Mouse (Mus musculus) adrenal gland, postnatal 4 days (tissue): ENCODE results near the gene Nkd1. TPM values are rescaled to one million over a fixed set of nuclear protein-coding genes. Genes with fewer than 3 reads are reported as not detected.
A peak's percentile ranks its signal among the peaks of the same experiment; 100 is the strongest.

Experiments
- DNase-seq, 2 experiments: peaks; one replicate each; pipeline ENCODE4 v3.0.0; 2021 to 2022; ENCODE audit warnings: low spot score in 2 of 2, mixed read lengths in 2 of 2
- total RNA-seq, 2 experiments: library from RNA; stranded (reverse); gene quantifications; 2 replicates each; pipeline ENCODE4 v1.2.3; 2021

The Nkd1 gene
- total RNA-seq, 2 experiments from 2014 or later: 47.8 to 54.3 TPM

DNA sequence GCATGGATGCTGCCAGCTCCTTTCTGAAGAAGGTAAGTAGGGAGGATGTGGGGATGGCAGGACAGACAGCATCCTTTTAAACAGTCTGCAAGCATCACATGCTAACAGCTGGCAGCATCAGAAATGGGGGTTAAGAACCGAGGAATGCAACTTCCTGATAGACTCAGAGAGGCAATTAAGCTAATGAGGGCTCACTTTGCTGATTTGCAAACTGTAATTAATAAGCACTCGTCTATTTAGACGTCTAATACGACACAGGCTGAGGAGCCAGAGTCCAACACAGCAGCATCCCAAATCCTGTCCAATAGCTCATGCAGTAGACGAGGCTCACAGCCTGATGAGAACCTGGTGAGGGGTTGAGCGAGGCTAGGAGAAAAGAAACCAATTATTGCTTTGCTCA, 89.1 kb downstream of the Nkd1 start:
- DNase-seq: no peak

DNA sequence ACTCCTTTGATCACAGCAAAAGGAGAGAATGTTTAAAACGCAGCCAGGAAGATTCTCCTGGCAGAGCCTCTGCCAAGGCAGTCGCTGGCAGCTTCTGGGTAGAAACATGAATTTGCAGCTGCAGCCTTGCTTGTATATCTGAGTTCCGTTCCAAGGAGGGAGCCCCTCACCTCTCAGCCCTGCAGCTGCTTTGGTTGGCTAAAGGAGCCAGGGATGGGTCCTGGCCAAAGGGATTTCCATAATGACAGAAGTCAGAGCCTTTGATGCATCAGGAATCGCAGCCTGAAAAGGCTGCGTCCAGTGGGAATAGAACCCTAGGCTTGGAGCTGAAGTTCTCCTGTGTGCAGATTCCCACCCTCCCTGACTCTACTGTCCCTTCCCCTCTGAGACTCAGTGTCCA, 93.8 kb downstream of the Nkd1 start:
- DNase-seq: no peak

DNA sequence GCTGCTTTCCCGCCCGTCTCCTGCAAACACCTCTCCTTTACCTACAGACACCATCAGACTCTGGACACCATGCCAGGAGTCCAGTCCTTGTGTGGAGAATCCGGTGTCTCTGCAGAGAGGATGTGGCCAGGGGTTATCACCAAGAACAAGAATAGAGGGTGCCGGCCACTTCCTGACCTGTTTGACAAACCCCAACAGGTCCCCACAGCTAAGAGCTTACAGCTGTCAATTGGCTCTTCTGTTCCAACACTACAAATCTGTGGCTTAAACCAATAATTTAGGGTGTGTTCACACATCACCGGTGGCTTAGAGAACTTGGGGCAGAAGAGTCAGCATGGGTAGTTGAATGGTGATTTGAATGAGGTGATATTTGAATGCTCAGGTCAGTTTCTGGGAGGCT, 97.5 kb downstream of the Nkd1 start:
- no peak for DNase-seq

DNA sequence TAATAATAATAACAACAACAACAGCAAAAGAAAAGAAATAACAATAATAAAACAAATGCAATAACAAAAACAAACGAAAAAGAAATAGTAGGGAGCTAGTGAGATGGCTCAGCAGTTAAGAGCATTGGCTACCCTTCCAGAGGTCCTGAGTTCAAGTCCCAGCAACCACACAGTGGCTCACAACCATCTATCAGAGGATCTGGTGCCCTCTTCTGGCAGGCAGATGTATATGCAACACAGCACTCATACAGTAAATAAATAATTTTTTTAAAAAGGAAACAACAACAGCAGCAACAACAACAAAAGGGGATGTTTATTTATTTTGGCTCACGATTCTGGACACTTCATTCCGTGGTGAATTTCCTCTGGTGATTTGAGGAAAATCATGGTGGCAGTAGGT, 98.4 kb downstream of the Nkd1 start:
- no peak for DNase-seq

DNA sequence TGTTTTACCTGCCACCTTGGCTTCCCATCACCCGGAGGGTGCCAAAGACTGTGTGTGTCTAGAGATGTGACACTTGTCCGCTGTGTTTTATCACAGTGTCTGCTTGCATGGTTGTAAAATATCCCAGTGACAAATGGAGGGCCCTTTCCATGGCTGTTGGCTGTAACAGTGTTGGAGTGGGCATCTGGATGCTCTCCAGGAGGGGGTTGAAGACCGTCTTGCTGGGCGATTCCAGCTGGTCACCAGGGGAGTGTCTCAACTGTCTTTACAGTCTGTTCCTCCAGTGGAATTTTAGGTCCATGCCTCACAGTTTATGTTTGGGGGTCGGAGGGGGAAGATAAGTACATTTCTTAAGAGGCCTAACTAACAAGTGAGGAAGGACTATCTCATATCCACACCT, 99.8 kb downstream of the Nkd1 start:
- no peak for DNase-seq

DNA sequence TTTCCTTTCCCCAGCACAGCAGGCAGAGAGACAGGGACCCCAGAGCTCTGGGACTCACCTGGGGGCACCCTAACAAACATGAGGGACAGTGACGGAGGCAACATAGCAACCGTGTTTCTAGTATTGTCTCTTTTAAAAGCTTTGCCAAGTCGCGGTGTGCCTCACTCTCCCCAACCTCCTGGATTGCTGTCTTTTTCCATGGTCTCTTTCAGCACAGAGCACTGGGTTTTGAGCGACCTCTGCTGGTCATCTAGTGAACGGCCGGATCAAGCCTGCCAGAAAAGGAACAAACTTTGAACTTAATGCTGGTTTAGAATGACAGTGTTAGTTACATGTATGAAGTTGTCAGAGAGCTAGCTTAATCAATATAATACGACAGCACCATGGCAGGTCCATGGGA, 100.3 kb downstream of the Nkd1 start:
- DNase-seq: peak; percentile 41 to 55

DNA sequence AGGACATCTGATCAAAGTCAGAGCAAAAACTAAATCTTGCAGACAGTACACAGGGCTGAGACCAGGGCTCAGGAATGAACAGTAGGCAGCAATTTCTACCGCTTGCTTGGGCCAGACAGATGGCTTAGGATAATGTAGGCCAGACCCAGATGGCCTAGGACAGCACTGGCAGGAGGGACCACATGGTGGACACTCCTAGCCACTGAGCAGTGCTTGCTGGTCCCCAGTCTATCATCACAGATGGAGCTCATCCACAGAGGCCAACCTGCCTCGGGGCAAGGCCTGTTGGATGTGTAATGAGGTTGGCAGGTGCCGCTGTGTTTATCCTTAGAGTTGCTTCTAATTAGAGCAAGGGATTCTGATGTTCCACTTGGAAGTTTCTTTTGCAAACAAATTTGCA, 102.2 kb downstream of the Nkd1 start:
- no peak for DNase-seq

DNA sequence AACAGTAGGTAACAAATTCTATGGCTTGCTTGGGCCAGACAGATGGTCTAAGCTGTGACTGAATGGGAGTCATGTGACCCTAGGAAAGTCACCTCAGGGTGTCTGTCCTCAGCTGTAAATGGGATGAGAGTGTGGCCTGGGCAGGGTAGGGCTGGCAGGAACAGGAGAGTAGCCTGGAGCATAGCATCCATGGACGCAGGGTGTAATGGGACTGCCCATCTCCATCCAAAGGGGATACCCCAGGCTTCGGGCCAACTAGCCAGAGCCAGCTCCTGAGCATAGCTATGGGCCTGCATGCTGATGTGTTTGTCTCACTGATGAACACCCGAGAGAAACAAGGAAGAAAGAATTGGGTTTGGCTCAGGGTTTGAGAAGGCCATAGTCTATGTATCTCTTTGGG, 103.1 kb downstream of the Nkd1 start:
- no peak for DNase-seq

DNA sequence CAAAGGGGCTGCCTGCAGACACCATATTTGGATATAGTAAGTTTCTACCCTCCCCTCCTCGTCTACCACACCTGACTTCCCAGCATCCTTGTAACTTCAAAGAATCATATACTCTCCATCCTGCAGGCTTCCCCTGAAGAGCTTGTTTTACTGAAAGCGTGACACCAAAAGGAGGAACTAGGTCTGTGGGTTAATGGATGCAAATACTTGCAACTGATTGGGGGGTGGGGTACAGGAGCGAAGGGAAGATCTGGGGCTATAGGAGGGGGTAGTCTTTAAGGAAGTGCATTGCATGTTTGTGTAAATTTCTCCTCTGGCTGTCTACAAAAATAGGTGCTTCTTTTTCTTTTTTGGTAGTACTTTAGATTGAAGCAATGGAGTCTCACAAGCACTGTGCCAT, 105.3 kb downstream of the Nkd1 start:
- DNase-seq: no peak

DNA sequence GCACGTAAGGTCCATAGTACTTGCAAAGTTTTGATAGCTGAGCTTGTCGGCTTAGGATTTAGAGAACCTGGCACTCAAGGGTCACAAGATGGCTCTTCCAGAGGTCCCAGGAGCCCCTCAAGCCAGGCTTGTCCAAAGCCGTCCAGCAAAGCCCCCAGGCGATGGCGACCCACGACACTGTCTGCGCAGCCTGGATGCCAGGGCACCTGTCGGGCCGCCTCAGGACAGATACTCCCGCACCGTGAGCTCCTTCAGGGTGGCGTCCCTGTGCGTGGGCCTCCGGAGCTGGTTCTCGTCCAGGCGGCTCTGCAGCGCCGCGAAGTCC, 105.7 kb downstream of the Nkd1 start:
- no peak for DNase-seq

DNA sequence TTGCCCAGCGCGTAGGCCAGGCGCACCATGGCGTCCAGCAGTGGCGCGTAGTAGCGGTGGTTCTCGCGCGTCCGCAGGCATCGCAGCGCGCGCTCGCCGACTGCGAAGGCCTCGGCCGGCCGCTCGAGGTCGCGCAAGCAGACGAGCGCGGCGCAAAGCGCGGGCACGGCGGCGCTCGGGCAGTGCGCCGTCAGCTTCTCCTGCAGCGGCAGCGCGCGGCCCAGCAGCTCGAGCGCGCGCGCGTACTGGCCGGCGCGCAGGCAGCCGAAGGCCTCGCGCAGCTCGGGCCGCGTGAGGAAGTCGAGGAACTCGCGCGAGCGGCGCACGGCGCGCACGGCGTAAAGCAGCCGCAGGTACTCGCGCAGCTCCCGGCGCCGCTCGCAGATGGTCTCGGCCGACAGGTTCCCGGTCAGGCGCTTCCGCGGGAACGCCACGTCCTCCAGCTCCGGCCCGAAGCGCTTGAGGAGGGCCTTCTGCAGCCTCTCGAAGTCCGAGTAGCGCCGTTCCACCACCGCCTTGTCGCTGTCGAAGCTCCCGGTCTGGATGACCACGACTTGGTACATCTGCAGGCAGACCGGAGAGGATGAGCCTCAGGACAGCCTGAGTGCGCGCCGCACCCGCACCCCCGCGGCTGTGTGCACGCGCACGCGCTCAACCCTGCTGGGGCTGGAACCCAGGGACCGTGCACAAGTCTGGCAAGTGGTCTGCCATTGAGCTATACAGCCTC, 106.3 kb downstream of the Nkd1 start:
- DNase-seq: peak; percentile 43 to 49

DNA sequence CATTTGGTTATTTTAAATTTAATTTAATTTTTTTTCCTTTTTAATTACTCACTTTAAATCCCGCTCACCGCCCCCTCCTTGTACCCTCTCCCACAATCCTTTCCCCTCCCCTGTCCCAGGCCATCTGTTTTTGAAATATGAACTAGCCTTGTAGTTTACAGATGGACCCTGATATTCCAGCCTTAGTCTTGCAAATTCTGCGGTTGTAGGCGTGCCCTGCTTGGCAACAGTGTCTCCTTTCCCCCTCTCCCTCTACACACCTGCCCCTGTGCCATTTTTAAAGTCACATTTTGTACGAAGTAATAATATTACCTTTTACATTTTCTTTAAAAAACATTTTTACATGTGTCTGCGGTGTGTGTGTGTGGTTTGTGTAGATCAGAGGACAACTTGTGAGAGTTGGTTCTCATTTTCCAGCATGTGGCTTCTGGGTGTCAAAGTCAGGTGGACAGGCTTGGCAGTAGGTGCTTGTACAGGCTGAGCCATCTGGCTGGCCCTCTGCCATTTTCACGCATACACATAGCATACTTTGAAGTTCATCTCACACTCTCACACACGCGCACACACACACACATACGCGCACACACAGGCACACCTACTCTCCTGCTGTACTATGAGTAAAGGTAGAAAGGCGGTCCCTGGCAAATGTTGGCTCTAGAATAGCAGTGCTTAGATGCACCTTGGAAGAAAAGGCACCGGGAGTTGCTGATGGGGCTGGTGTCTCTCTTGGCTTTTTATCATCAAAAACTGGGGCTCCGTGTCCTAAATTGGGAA, 107.0 kb downstream of the Nkd1 start:
- DNase-seq: no peak

DNA sequence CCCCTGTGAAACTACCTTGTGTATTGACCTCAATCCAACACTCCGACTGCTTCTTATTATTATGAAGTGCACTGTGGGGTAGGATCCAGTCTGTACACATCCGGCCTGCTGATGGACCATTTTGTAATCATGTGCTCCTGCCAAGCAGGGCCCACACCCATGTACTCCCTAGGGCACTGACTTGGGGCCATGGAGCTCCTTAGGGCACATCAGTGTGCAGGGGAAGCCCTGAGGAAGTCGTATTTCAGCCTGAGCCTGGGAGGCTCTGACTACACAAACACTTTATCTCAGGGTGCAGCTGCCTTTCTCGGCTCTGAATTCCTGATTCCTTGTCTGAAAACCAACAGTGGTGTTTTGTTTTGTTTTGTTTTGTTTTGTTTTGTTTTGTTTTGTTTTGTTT, 109.1 kb downstream of the Nkd1 start:
- DNase-seq: no peak

DNA sequence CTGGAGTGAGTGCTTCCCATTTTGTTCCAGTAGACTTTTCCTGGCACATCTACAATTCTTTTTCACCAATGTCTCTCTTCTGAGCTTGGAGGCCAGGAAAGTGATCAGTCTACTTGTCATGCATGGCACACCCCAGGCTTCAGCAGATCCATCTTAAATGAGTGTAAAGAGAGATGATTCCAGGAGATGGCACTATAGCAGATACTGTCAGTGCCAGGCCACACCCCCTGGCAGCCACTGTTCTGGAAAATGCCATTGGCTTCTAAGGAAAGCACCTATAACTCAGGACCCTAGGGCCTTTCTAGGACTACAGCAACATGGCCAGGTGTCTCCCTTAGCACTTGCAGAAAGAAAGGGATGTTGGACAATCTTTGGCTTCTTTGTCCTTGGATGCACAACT, 109.9 kb downstream of the Nkd1 start:
- DNase-seq: no peak

DNA sequence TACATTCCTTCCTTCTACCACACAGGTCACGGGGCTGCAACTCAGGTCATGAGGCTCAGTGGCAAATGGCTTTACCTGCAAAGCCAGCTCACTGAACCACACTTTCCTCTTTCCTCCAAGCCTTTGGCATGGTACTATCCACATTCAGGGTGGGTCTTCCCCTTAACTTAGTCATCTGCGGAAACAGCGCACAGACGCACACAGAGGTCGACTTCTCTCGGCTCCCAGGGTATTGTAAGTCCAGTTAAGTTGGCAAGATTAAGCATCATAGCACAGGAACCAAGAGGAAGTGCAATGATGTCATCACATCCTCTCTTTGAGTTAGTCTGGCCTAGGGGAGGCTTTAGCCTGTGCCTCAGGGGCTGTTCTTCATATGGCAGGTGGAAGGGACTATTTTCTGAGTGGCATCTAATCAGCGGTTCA, 112.2 kb downstream of the Nkd1 start:
- no peak for DNase-seq

DNA sequence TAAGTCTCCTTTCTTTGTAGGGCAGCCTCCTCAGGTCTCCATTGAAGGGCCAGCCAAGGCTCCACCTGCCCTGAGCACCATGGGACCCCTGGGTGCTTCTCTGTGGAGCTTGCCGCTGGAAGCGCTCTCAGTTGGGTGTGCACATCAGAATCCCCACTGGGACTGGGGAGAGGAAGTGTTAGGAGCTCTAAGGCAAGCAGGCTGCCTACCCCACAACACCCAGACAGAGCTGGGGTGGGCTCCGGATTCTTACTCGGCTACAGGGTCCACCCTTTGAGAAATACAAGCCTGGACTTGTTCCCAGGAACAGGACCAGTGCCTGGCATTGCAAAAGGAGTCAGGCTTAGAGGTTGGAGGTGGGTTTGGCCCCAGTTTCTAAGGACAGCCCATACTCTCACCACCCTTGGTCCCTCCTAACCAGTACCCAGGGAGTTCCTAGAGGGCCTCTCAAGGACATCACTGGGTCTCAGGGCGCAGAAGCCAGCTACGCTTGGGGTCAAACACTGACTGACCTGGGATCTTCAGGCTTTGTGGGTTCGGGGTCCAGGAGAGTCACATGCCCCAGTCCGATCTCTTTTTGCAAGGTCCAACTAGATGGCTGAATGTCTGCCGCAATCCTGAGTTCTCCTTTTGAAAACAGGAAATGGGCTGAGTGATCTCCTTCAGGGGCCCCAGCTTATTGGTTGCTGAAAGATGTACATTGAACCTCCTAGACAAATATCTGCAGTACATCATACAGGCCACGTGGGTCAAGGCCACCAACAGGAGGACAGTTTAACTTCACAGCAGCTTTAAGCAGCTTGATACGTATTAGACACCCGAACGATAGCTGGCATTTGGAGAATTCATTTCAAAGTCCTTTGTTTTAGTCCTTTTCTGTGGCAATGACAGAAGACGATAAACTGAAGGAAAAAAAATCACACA, 114.6 kb downstream of the Nkd1 start, which contains the start of gene Snx20:
Snx20 (minus strand) TSS at position 655 of the 924 bp plus-strand sequence.
- DNase-seq: no peak

DNA sequence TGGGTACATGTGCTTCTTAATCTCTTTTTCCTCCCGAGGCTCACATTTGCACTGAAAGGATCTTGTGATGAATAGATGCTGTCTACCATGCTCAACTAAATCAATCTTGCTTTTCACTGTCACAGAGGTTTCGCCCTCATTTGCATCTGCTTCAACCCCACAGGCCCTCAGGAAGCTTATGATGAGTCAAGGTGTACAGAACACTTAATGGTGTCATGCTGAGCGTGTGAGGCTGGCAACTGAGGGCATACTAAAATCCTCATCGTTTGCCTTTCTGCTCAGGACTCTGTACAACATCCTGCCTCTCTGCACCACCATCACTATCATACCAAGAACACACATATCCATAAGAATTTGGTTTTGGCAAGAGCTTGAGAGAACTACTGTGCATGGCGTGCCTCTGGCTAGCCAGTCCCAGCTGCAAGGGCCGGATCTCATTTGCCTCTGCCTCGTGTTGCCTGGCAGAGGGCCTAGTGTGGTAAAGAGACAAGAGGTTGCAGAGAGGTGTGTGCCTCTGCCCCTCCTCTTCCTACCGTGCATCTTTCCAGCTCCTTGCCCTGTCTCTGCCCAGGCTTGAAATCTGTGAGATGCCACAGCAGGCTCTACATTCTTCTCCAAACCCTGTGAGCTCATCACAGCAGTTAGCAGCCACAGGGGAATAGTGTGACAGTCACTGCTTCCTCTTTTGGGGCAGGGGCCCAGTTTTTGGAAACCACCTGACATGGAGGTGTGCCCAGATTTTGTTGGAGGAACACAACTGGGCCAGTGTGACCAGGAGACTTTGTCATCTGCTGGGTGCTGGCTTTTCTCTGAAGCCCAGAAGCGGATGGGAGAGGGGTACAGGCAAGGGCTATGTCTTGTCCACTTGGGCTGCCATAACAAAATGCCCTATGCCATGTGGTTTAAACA, 116.2 kb downstream of the Nkd1 start:
- no peak for DNase-seq

DNA sequence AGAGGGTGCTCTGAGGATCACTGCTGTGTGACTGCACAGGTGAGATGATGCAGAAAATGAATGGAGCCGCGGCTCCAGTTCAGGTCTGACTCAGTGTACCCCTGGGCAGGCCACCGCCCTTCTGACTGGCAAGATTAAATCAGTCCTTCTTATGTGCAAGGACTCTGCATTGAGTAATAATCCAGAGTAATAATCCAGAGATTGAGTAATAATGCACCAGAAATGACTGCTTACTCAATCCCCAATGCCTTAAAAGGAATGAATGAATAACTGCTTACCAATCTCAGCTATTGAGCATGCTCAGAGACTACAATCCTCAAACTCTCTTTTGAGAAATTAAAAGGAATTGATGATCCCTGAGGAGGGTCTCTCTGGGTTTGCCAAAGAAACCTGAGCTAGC, 117.8 kb downstream of the Nkd1 start:
- no peak for DNase-seq

DNA sequence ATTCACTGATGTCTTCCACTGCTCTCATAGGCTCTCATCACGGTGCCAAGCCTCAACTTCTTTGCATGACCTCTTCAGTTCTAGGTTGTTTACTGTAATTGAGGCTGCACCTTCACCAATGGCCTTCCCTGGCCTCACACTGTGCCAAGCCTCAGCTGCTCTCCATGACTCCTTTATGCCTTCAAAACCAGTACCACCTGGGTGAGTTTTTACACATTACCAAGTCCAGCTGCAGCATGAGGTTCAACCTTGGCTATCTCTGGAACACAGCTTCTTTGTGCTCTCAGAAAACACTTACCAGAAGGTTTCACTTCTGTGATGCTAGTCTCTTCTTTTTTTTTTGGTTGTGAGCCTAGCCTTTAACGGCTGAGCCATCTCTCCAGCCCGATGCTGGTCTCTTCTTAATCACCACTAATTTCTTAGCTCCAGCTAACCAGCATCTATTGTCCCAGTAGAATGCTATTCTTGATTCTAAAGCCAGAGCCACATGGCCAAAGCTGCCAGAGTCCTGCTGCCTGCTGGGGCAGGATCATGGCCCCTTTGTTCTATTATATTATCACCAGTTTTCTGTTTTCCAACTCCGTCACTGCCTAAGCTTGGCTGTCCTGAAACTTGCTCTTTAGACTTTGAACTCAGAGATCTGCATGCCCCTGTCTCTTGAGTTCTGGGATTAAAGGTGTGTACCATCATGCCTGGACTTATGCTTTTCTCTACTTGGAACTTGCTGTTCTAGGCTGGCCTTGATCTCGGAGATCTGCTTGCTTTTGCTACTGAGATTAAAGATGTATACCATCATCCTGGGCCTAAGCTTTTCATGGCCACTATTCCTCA, 121.8 kb downstream of the Nkd1 start:
- no peak for DNase-seq
